Mouse (Mus musculus): ENCODE results near the gene Qrich1. TPM values are rescaled to one million over a fixed set of nuclear protein-coding genes. Genes with fewer than 3 reads are reported as not detected.

The Qrich1 gene
- total and polyA plus RNA-seq, 2 experiments = 43.0 to 54.9 TPM

GRCm38 (mm10) chr9:108494905-108495304, 21.7 kb upstream of the Qrich1 start:
- Histone ChIP-seq H3K27ac (replicated peaks; ENCODE audit: insufficient read depth, low read depth, low read length) (no peak overlapping the region), H3K79me2 (ENCODE audit: control insufficient read depth, insufficient read depth, low read length) (no peaks in the 10 kb centered on the region), H3K36me3 (ENCODE audit: control insufficient read depth, insufficient read depth, low read length) (peaks cover 42% of the 10 kb centered on the region), H3K4me3 (ENCODE audit: insufficient read depth, low read depth, low read length) (no peak overlapping the region), H3K27me3 (ENCODE audit: control insufficient read depth, insufficient read depth, low read length) (no peaks in the 10 kb centered on the region), H3K9ac (ENCODE audit: low read depth, low read length) (no peak overlapping the region), H3K4me1 (ENCODE audit: control insufficient read depth, insufficient read depth, low read length) (peaks cover 10% of the 10 kb centered on the region; the same call in 1 of the 2 replicates)
- no peak for TF ChIP-seq POLR2A (IDR thresholded peaks at IDR 0.05; ENCODE audit: extremely low read depth, insufficient read depth, low read length)
- no peak for TF ChIP-seq CTCF (IDR thresholded peaks at IDR 0.05; ENCODE audit: low read depth, low read length)
- no peak for DNase-seq (ENCODE audit: extremely low read depth, low read depth, low spot score)
- 85% methylated on average over 10 of the region's 10 CpGs for WGBS

GRCm38 (mm10) chr9:108499231-108499630, 17.4 kb upstream of the Qrich1 start:
- TF ChIP-seq CTCF (IDR thresholded peaks at IDR 0.05; ENCODE audit: low read depth, low read length) (no peak), POLR2A (IDR thresholded peaks at IDR 0.05; ENCODE audit: extremely low read depth, insufficient read depth, low read length) (no peak)

GRCm38 (mm10) chr9:108499943-108500342, 16.7 kb upstream of the Qrich1 start:
- Histone ChIP-seq H3K36me3 (ENCODE audit: control insufficient read depth, insufficient read depth, low read length) (peaks cover 42% of the 10 kb centered on the region), H3K79me2 (ENCODE audit: control insufficient read depth, insufficient read depth, low read length) (no peaks in the 10 kb centered on the region), H3K4me3 (ENCODE audit: insufficient read depth, low read depth, low read length) (no peak overlapping the region), H3K4me1 (ENCODE audit: control insufficient read depth, insufficient read depth, low read length) (no peaks in the 10 kb centered on the region), H3K9ac (ENCODE audit: low read depth, low read length) (no peak overlapping the region), H3K27ac (replicated peaks; ENCODE audit: insufficient read depth, low read depth, low read length) (no peak overlapping the region), H3K27me3 (ENCODE audit: control insufficient read depth, insufficient read depth, low read length) (no peaks in the 10 kb centered on the region)
- 97% methylated on average over 15 of the region's 15 CpGs for WGBS
- TF ChIP-seq POLR2A (IDR thresholded peaks at IDR 0.05; ENCODE audit: extremely low read depth, insufficient read depth, low read length) (no peak), CTCF (IDR thresholded peaks at IDR 0.05; ENCODE audit: low read depth, low read length) (no peak)
- DNase-seq (ENCODE audit: extremely low read depth, low read depth, low spot score) = no peak

More at GRCm38 (mm10) chr9:108499231-108499630, 17.4 kb upstream of the Qrich1 start:
- Histone ChIP-seq H3K4me1 (ENCODE audit: control insufficient read depth, insufficient read depth, low read length) (no peaks in the 10 kb centered on the region), H3K4me3 (ENCODE audit: insufficient read depth, low read depth, low read length) (no peak overlapping the region), H3K27me3 (ENCODE audit: control insufficient read depth, insufficient read depth, low read length) (no peaks in the 10 kb centered on the region), H3K36me3 (ENCODE audit: control insufficient read depth, insufficient read depth, low read length) (peaks cover 48% of the 10 kb centered on the region), H3K27ac (replicated peaks; ENCODE audit: insufficient read depth, low read depth, low read length) (no peak overlapping the region), H3K9ac (ENCODE audit: low read depth, low read length) (no peak overlapping the region), H3K79me2 (ENCODE audit: control insufficient read depth, insufficient read depth, low read length) (no peaks in the 10 kb centered on the region)
- no peak for DNase-seq (ENCODE audit: extremely low read depth, low read depth, low spot score)
- 96% methylated on average over 7 of the region's 7 CpGs for WGBS

GRCm38 (mm10) chr9:108506901-108507300, 9.7 kb upstream of the Qrich1 start:
- DNase-seq (ENCODE audit: extremely low read depth, low read depth, low spot score) = no peak
- TF ChIP-seq CTCF (IDR thresholded peaks at IDR 0.05; ENCODE audit: low read depth, low read length) (no peak), POLR2A (IDR thresholded peaks at IDR 0.05; ENCODE audit: extremely low read depth, insufficient read depth, low read length) (no peak)
- peaks cover 6% of the 10 kb centered on the region; the same call in 1 of the 2 replicates for H3K79me2 ChIP-seq (ENCODE audit: control insufficient read depth, insufficient read depth, low read length)
- H3K4me1 ChIP-seq (ENCODE audit: control insufficient read depth, insufficient read depth, low read length) = peaks cover 6% of the 10 kb centered on the region
- no peak overlapping the region for H3K27ac ChIP-seq (replicated peaks; ENCODE audit: insufficient read depth, low read depth, low read length)
- 86% methylated on average over 7 of the region's 7 CpGs for WGBS
- H3K36me3 ChIP-seq (ENCODE audit: control insufficient read depth, insufficient read depth, low read length) = peaks cover 20% of the 10 kb centered on the region
- no peak overlapping the region for H3K9ac ChIP-seq (ENCODE audit: low read depth, low read length)
- no peaks in the 10 kb centered on the region for H3K27me3 ChIP-seq (ENCODE audit: control insufficient read depth, insufficient read depth, low read length)
- no peak overlapping the region for H3K4me3 ChIP-seq (ENCODE audit: insufficient read depth, low read depth, low read length)

GRCm38 (mm10) chr9:108507619-108508434, 8.8 kb upstream of the Qrich1 start, which contains the start of gene Qars:
Gene Qars, plus strand, starts transcription at chr9:108507706.
- peaks cover 6% of the 10 kb centered on the region for H3K4me1 ChIP-seq (ENCODE audit: control insufficient read depth, insufficient read depth, low read length)
- H3K79me2 ChIP-seq (ENCODE audit: control insufficient read depth, insufficient read depth, low read length) = peaks cover 6% of the 10 kb centered on the region; the same call in 1 of the 2 replicates
- H3K4me3 ChIP-seq (ENCODE audit: insufficient read depth, low read depth, low read length) = peak within 1 kb of the TSS; percentile 64
- TF ChIP-seq POLR2A (IDR thresholded peaks at IDR 0.05; ENCODE audit: extremely low read depth, insufficient read depth, low read length) (peak; percentile 45; the same call in 1 of the 2 replicates), CTCF (IDR thresholded peaks at IDR 0.05; ENCODE audit: low read depth, low read length) (no peak)
- DNase-seq (ENCODE audit: extremely low read depth, low read depth, low spot score) = peak; percentile 94
- WGBS = under 1% methylated on average over 37 of the region's 37 CpGs
- peak within 1 kb of the TSS; percentile 75 for H3K9ac ChIP-seq (ENCODE audit: low read depth, low read length)
- H3K27ac ChIP-seq (replicated peaks; ENCODE audit: insufficient read depth, low read depth, low read length) = peak within 1 kb of the TSS; percentile 52
- H3K36me3 ChIP-seq (ENCODE audit: control insufficient read depth, insufficient read depth, low read length) = peaks cover 22% of the 10 kb centered on the region
- no peaks in the 10 kb centered on the region for H3K27me3 ChIP-seq (ENCODE audit: control insufficient read depth, insufficient read depth, low read length)

- no peak for DNase-seq (ENCODE audit: extremely low read depth, low read depth, low spot score)
- no peak overlapping the region; the same call in 1 of the 2 replicates for H3K4me3 ChIP-seq (ENCODE audit: insufficient read depth, low read depth, low read length)
- H3K27me3 ChIP-seq (ENCODE audit: control insufficient read depth, insufficient read depth, low read length) = no peaks in the 10 kb centered on the region
- no peak for TF ChIP-seq CTCF (IDR thresholded peaks at IDR 0.05; ENCODE audit: low read depth, low read length)
- no peak for TF ChIP-seq POLR2A (IDR thresholded peaks at IDR 0.05; ENCODE audit: extremely low read depth, insufficient read depth, low read length)
- peaks cover 25% of the 10 kb centered on the region for H3K36me3 ChIP-seq (ENCODE audit: control insufficient read depth, insufficient read depth, low read length)
- peaks cover 6% of the 10 kb centered on the region; the same call in 1 of the 2 replicates for H3K79me2 ChIP-seq (ENCODE audit: control insufficient read depth, insufficient read depth, low read length)
- WGBS = 84% methylated on average over 7 of the region's 7 CpGs
- H3K9ac ChIP-seq (ENCODE audit: low read depth, low read length) = no peak overlapping the region; the same call in 1 of the 2 replicates
- peaks cover 6% of the 10 kb centered on the region for H3K4me1 ChIP-seq (ENCODE audit: control insufficient read depth, insufficient read depth, low read length)
- H3K27ac ChIP-seq (replicated peaks; ENCODE audit: insufficient read depth, low read depth, low read length) = no peak overlapping the region
These were observed 7.8 kb upstream of the Qrich1 start for GRCm38 (mm10) chr9:108508776-108509175.
